Mouse (Mus musculus) CD4-positive helper T cell, adult 2 months (primary cell): ENCODE measurements at regions not wholly inside any gene's neighbourhood (a gene's known extent, or its start where the extent isn't known, plus 50 kb on each side); places are given as distances from the start of the nearest gene placed in this dataset.

Source experiments
- DNase-seq: peaks from one replicate; pipeline ENCODE4 v3.0.0-alpha.2; 2012; ENCODE audit warnings: low read depth, missing footprints, low spot score

GRCm38 (mm10) chr2:173418951-173419350 is 103.4 kb upstream of the 1700021F07Rik start:
- DNase-seq = no peak

GRCm38 (mm10) chr2:173419972-173420391 is 102.4 kb upstream of the 1700021F07Rik start:
- DNase-seq = no peak

- DNase-seq = no peak
These were observed 101.9 kb upstream of the 1700021F07Rik start for GRCm38 (mm10) chr2:173420481-173420880.

GRCm38 (mm10) chr2:173424875-173425274 is 97.5 kb upstream of the 1700021F07Rik start:
- no peak for DNase-seq

GRCm38 (mm10) chr2:173425754-173426153 is 96.6 kb upstream of the 1700021F07Rik start:
- no peak for DNase-seq

GRCm38 (mm10) chr2:173426191-173427065 is 96.0 kb upstream of the 1700021F07Rik start:
- DNase-seq = no peak

GRCm38 (mm10) chr2:173427888-173428450 is 94.4 kb upstream of the 1700021F07Rik start:
- DNase-seq = no peak

- DNase-seq = no peak
These were observed 90.5 kb upstream of the 1700021F07Rik start for GRCm38 (mm10) chr2:173431841-173432240.

- DNase-seq = no peak
These were observed 90.1 kb upstream of the 1700021F07Rik start for GRCm38 (mm10) chr2:173432258-173432657.

- no peak for DNase-seq
These were observed 89.3 kb upstream of the 1700021F07Rik start for GRCm38 (mm10) chr2:173432886-173433624.

- DNase-seq = peak; percentile 85
These were observed 85.8 kb upstream of the 1700021F07Rik start for GRCm38 (mm10) chr2:173436580-173436979.

- no peak for DNase-seq
These were observed 83.4 kb upstream of the 1700021F07Rik start for GRCm38 (mm10) chr2:173439031-173439430.

- DNase-seq = no peak
These were observed 80.3 kb upstream of the 1700021F07Rik start for GRCm38 (mm10) chr2:173442056-173442455.

- DNase-seq = no peak
These were observed 79.1 kb upstream of the 1700021F07Rik start for GRCm38 (mm10) chr2:173443262-173443661.

- DNase-seq = peak; percentile 87
These were observed 78.0 kb upstream of the 1700021F07Rik start for GRCm38 (mm10) chr2:173444386-173444785.

- DNase-seq = no peak
These were observed 77.3 kb upstream of the 1700021F07Rik start for GRCm38 (mm10) chr2:173445039-173445438.

- DNase-seq = peak; percentile 81
These were observed 73.7 kb upstream of the 1700021F07Rik start for GRCm38 (mm10) chr2:173448546-173449187.

GRCm38 (mm10) chr2:173449198-173449597 is 73.2 kb upstream of the 1700021F07Rik start:
- DNase-seq = no peak

GRCm38 (mm10) chr2:173451993-173452481 is 70.3 kb upstream of the 1700021F07Rik start:
- DNase-seq = peak; percentile 89

- DNase-seq = no peak
These were observed 69.6 kb upstream of the 1700021F07Rik start for GRCm38 (mm10) chr2:173452800-173453199.
